Comparison of ENCODE assay signal across 8 mouse cellular contexts in the genomic region with DNA sequence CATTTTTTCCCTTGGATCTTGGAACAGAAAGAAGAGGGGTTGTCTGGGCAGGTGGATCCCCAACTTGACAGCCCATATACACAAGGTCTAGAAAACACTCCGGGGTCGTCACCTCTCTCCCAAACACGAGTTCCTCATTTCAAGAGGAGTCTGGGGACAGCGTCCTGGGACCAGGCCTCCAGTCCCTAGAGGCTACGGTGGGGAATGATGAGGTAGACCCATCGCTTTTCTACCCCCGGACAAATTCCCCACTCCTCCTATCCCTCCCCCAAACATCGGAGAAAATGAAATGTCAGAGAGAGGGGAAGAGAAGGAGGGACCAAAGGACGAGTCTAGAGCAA. TPM values are rescaled to one million over a fixed set of nuclear protein-coding genes. Genes with fewer than 3 reads are reported as not detected.
A peak's percentile ranks its signal among the peaks of the same experiment; 100 is the strongest.
DNase-seq lines count a peak whose midpoint lies in the region; ATAC-seq and TF ChIP-seq lines count a peak whose summit lies in the region.

No protein-coding gene starts in this region.

- peak overlapping the region; percentile 60 for H3K27ac ChIP-seq in kidney, embryonic 15.5 days
- peak overlapping the region; percentile 73 for H3K27ac ChIP-seq in cortical plate, adult 2 months (ENCODE audit: insufficient read depth, low read length)
- no peak overlapping the region for H3K27ac ChIP-seq in intestine, embryonic 14.5 days (ENCODE audit: low read depth)

- peak overlapping the region; percentile 57 for H3K9ac ChIP-seq in kidney, embryonic 15.5 days
- peak overlapping the region; percentile 47 for H3K9ac ChIP-seq in intestine, embryonic 14.5 days (ENCODE audit: low read length)

- peak overlapping the region; percentile 97 for H3K4me2 ChIP-seq in kidney, embryonic 15.5 days
- H3K4me2 ChIP-seq in intestine, embryonic 14.5 days (ENCODE audit: low read length): peak overlapping the region; percentile 95
- peak overlapping the region; percentile 89 for H3K4me2 ChIP-seq in myocyte (ENCODE audit: low read depth)

- WGBS in kidney, embryonic 15.5 days: 6% methylated on average over 9 of the region's 9 CpGs
- WGBS in intestine, embryonic 14.5 days: 6% methylated on average over 9 of the region's 9 CpGs

- H3K4me3 ChIP-seq in kidney, embryonic 15.5 days (replicated peaks): peak overlapping the region; percentile 60
- peak overlapping the region; percentile 96 for H3K4me3 ChIP-seq in cortical plate, adult 2 months (ENCODE audit: insufficient read depth, low read length)
- peak overlapping the region; percentile 49 for H3K4me3 ChIP-seq in intestine, embryonic 14.5 days (ENCODE audit: low read depth, low read length)
- H3K4me3 ChIP-seq in myocyte: peak overlapping the region; percentile 47

- H3K9me3 ChIP-seq in kidney, embryonic 15.5 days (replicated peaks): no peaks in the 10 kb centered on the region
- no peaks in the 10 kb centered on the region for H3K9me3 ChIP-seq in intestine, embryonic 14.5 days (ENCODE audit: control insufficient read depth, low read length)

- DNase-seq in kidney, adult 18-20 months: no peak
- DNase-seq in intestine, embryonic 14.5 days (ENCODE audit: low spot score): no peak
- DNase-seq in right cerebral cortex, postnatal 14 days: no peak
- DNase-seq in cerebellum, adult 9-11 months: no peak

- H3K4me1 ChIP-seq in kidney, embryonic 15.5 days: peaks cover 42% of the 10 kb centered on the region
- no peaks in the 10 kb centered on the region for H3K4me1 ChIP-seq in cortical plate, adult 2 months (ENCODE audit: control insufficient read depth, insufficient read depth, low read length)
- H3K4me1 ChIP-seq in intestine, embryonic 14.5 days (replicated peaks; ENCODE audit: control insufficient read depth, insufficient read depth, low read length): peaks cover 8% of the 10 kb centered on the region

- TF ChIP-seq POLR2A in cortical plate, adult 2 months (IDR thresholded peaks at IDR 0.05; ENCODE audit: extremely low read depth, insufficient read depth, low read length): no peak
- no peak for TF ChIP-seq POLR2A in myocyte (IDR thresholded peaks at IDR 0.05; ENCODE audit: insufficient read length, low read depth)

- H3ac ChIP-seq in myocyte (ENCODE audit: control insufficient read depth, insufficient read length): peak overlapping the region; percentile 5

- 0 out of 2 replicates have a peak, but pooled peaks cover 9% of the 10 kb centered on the region for H3K27me3 ChIP-seq in kidney, embryonic 15.5 days
- H3K27me3 ChIP-seq in intestine, embryonic 14.5 days (replicated peaks; ENCODE audit: control insufficient read depth, insufficient read depth, low read length): 0 out of 2 replicates have a peak, but pooled peaks cover 3% of the 10 kb centered on the region
- H3K27me3 ChIP-seq in myocyte (ENCODE audit: control insufficient read depth, insufficient read depth, insufficient read length): no peaks in the 10 kb centered on the region

- H3K36me3 ChIP-seq in kidney, embryonic 15.5 days: no peaks in the 10 kb centered on the region
- H3K36me3 ChIP-seq in intestine, embryonic 14.5 days (ENCODE audit: control insufficient read depth, insufficient read depth, low read length): no peaks in the 10 kb centered on the region
- H3K36me3 ChIP-seq in myocyte (ENCODE audit: control insufficient read depth, insufficient read depth): no peaks in the 10 kb centered on the region

- TF ChIP-seq CTCF in cortical plate, adult 2 months (IDR thresholded peaks at IDR 0.05; ENCODE audit: extremely low read depth, insufficient read depth, low read length): no peak

- no peak for ATAC-seq in kidney, embryonic 15.5 days (replicated peaks; ENCODE audit: low FRiP score)
- ATAC-seq in intestine, embryonic 14.5 days (replicated peaks; ENCODE audit: low FRiP score, low TSS enrichment, low read depth): 0 out of 2 replicates have a peak, but pooled peaks have one; percentile 3
- ATAC-seq in inflammation-experienced regulatory T-cells, adult 6 months: no peak

- no peaks in the 10 kb centered on the region for H3K79me2 ChIP-seq in myocyte (ENCODE audit: control insufficient read depth, insufficient read depth)

TF ChIP-seq in myocyte, 11 proteins besides CTCF, POLR2A, EP300 and RAD21:
- TF ChIP-seq TCF12 (IDR thresholded peaks at IDR 0.05; ENCODE audit: insufficient read depth, poor library complexity, severe bottlenecking) (no peak), USF1 (IDR thresholded peaks at IDR 0.05; ENCODE audit: low read depth) (no peak), E2F4 (IDR thresholded peaks at IDR 0.05; ENCODE audit: insufficient read depth) (no peak), MYOD1 (IDR thresholded peaks at IDR 0.05; ENCODE audit: control insufficient read depth in 1 of 3, insufficient read length in 2 of 3, low read depth in 2 of 3) (no peak), MAX (IDR thresholded peaks at IDR 0.05; ENCODE audit: low read depth) (no peak), MYOG (IDR thresholded peaks at IDR 0.05; ENCODE audit: control insufficient read depth in 1 of 3, insufficient read depth in 1 of 3, insufficient read length in 2 of 3, low read depth in 2 of 3) (no peak), SRF (IDR thresholded peaks at IDR 0.05; ENCODE audit: control insufficient read depth, insufficient read length, low read depth) (no peak), CEBPB (IDR thresholded peaks at IDR 0.05; ENCODE audit: insufficient read depth, poor library complexity, severe bottlenecking) (no peak), POLR2AphosphoS2 (IDR thresholded peaks at IDR 0.05; ENCODE audit: insufficient read length, low read depth) (no peak), TCF3 (IDR thresholded peaks at IDR 0.05; ENCODE audit: insufficient read length, low read depth) (no peak)

RNA-seq across cellular contexts. Expression of a gene that starts 0.8 kb away (rescaled TPM):
- polyA plus RNA-seq in kidney, embryonic 15.5 days (2015; fragmentation: Nextera tagmentation; extraction: Ambion mirVana): 10.5 and 12.4 TPM in 2 replicates
- polyA plus RNA-seq in cortical plate, adult 2 months (2012; rRNA removed): 741 and 755 TPM in 2 replicates
- 7.6 and 8.0 TPM in 2 replicates for polyA plus RNA-seq in intestine, embryonic 14.5 days (2014; fragmentation: Nextera tagmentation; extraction: Ambion mirVana)
- polyA plus RNA-seq in myocyte (2012; fragmentation: generic; extraction: Trizol): 19.5 TPM
- 10 to 100 TPM in 2 of 3 experiments, 1 to 10 TPM in 1; 3.5 to 23.1 (median 12.8) TPM for polyA plus RNA-seq in inflammation-experienced regulatory T-cells, adult 6 months (2017; shearing (Covaris generic))

RNA-seq across cellular contexts. Expression of a gene that starts 10.9 kb away (rescaled TPM):
- polyA plus RNA-seq in kidney, embryonic 15.5 days (2015; fragmentation: Nextera tagmentation; extraction: Ambion mirVana): 0.37 and 0.90 TPM in 2 replicates
- 2.4 and 5.0 TPM in 2 replicates for polyA plus RNA-seq in cortical plate, adult 2 months (2012; rRNA removed)
- 0.45 and 0.47 TPM in 2 replicates for polyA plus RNA-seq in intestine, embryonic 14.5 days (2014; fragmentation: Nextera tagmentation; extraction: Ambion mirVana)
- polyA plus RNA-seq in myocyte (2012; fragmentation: generic; extraction: Trizol): 0.13 TPM
- 1 to 10 TPM; 1.5 to 4.2 (median 3.4) TPM for polyA plus RNA-seq in inflammation-experienced regulatory T-cells, adult 6 months (2017; shearing (Covaris generic))

RNA-seq across cellular contexts. Expression of a gene that starts 12.3 kb away (rescaled TPM):
- polyA plus RNA-seq in kidney, embryonic 15.5 days (2015; fragmentation: Nextera tagmentation; extraction: Ambion mirVana): 17.0 and 17.7 TPM in 2 replicates
- 60.7 and 63.3 TPM in 2 replicates for polyA plus RNA-seq in cortical plate, adult 2 months (2012; rRNA removed)
- 12.1 TPM in 2 replicates for polyA plus RNA-seq in intestine, embryonic 14.5 days (2014; fragmentation: Nextera tagmentation; extraction: Ambion mirVana)
- polyA plus RNA-seq in myocyte (2012; fragmentation: generic; extraction: Trizol): 39.4 TPM
- polyA plus RNA-seq in inflammation-experienced regulatory T-cells, adult 6 months (2017; shearing (Covaris generic)): 1 to 10 TPM; 4.8 to 5.4 (median 5.2) TPM

RNA-seq across cellular contexts. Expression of a gene that starts 12.9 kb away (rescaled TPM):
- not detected in 2 replicates for polyA plus RNA-seq in kidney, embryonic 15.5 days (2015; fragmentation: Nextera tagmentation; extraction: Ambion mirVana)
- not detected in 2 replicates for polyA plus RNA-seq in cortical plate, adult 2 months (2012; rRNA removed)
- polyA plus RNA-seq in intestine, embryonic 14.5 days (2014; fragmentation: Nextera tagmentation; extraction: Ambion mirVana): not detected in 2 replicates
- polyA plus RNA-seq in myocyte (2012; fragmentation: generic; extraction: Trizol): not detected
- polyA plus RNA-seq in inflammation-experienced regulatory T-cells, adult 6 months (2017; shearing (Covaris generic)): not detected

RNA-seq across cellular contexts. Expression of a gene that starts 27.5 kb away (rescaled TPM):
- 516 and 519 TPM in 2 replicates for polyA plus RNA-seq in kidney, embryonic 15.5 days (2015; fragmentation: Nextera tagmentation; extraction: Ambion mirVana)
- polyA plus RNA-seq in cortical plate, adult 2 months (2012; rRNA removed): 340 and 352 TPM in 2 replicates
- 440 and 466 TPM in 2 replicates for polyA plus RNA-seq in intestine, embryonic 14.5 days (2014; fragmentation: Nextera tagmentation; extraction: Ambion mirVana)
- 287 TPM for polyA plus RNA-seq in myocyte (2012; fragmentation: generic; extraction: Trizol)
- 100 to 1,000 TPM; 415 to 626 (median 536) TPM for polyA plus RNA-seq in inflammation-experienced regulatory T-cells, adult 6 months (2017; shearing (Covaris generic))

Comparison
In these comparisons a context has a peak if more than half of its experiments do, and no peak if none do; other contexts are left out.
1. RNA of a gene that starts 0.8 kb away (polyA plus RNA-seq): 741 to 755 TPM in cortical plate, adult 2 months; 19.5 TPM in myocyte (single experiment), 3.5 to 23.1 TPM in inflammation-experienced regulatory T-cells, adult 6 months, 10.5 to 12.4 TPM in kidney, embryonic 15.5 days and 7.6 to 8.0 TPM in intestine, embryonic 14.5 days; every median in the first group is over 10 times any median in the second.
2. Peak in every context shown above with its lines, with median percentiles within 50 percentile points of each other: H3K4me2 ChIP-seq and H3K4me3 ChIP-seq.